Mouse (Mus musculus): ENCODE data around the gene Mansc4. TPM values are rescaled to one million over a fixed set of nuclear protein-coding genes. Genes with fewer than 3 reads are reported as not detected.

The Mansc4 gene
- not detected for polyA plus RNA-seq (2017; shearing (Covaris generic))

GRCm38 (mm10) chr6:147086594-147087225 is at the start of gene Mansc4:
Mansc4 (minus strand) TSS chr6:147087032.

DNA sequence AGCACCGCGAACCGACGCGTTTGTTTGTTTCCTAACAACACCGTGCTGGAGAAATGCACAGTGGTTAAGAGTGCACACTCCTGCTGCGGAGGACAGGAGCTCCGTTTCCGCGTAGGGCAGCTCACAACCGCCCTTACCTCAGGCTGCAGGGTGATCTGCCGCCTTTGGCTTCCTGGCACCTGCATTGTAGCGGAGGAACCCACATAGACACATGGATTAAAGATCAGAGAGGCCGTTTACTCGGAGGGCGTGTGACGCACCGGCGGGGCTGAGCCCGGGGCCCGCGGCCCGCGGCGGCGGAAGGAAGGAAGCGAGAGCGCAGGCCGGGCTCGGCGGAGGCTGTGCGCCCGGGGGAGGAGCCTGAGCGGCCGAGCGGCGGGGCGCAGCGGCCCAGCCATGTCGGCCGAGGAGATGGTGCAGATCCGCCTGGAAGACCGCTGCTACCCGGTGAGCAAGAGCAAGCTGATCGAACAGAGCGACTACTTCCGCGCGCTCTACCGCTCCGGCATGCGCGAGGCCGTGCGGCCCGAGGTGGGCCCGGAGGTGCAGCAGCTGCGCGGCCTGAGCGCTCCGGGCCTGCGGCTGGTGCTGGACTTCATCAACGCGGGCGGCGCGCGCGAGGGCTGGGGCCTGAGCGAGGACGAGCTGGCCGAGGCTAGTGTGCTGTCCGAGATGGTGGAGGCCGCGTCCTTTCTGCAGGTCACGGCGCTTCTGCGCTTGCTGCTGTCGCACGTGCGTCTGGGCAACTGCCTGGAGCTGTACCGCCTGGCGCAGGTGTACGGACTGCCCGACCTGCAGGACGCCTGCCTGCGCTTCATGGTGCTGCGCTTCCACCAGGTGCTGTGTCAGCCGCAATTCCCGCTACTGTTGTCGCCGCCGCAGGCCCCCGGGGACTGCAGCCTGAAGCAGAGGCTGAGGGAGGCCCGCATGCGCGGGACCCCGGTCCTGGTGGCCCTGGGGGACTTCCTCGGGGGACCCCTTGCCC is 4.6 kb upstream of the Mansc4 start, which contains the start of gene Klhl42:
Gene Klhl42 (plus strand): TSS at position 244 of the 985 bp plus-strand sequence.

GRCm38 (mm10) chr6:147042291-147043290 is 44.2 kb downstream of the Mansc4 start, which contains the start of gene Mrps35:
Mrps35 (plus strand) TSS chr6:147042764.

GRCm38 (mm10) chr6:147032303-147032925 is 54.4 kb downstream of the Mansc4 start, which contains the start of gene Rep15:
Rep15 (plus strand) TSS chr6:147032584.

Other genes with a start within 250 kb of the Mansc4 start
- 1 to 10 TPM in 1 of 2 experiments, not detected in 1; 1.2 TPM for gene Smco2, start 236.9 kb downstream of the Mansc4 start, polyA plus RNA-seq (2017; shearing (Covaris generic))
- 10 to 100 TPM in 1 of 2 experiments, 1 to 10 TPM in 1; 7.7 to 13.1 TPM for gene Ppfibp1, start 198.5 kb downstream of the Mansc4 start, polyA plus RNA-seq (2017; shearing (Covaris generic))
- gene 1700034J05Rik, start 132.6 kb downstream of the Mansc4 start, polyA plus RNA-seq (2017; shearing (Covaris generic)), result not detected
- 1 to 10 TPM in 1 of 2 experiments, under 1 TPM in 1; 0.17 to 1.5 TPM for gene Rep15, start 54.4 kb downstream of the Mansc4 start, polyA plus RNA-seq (2017; shearing (Covaris generic))
- gene Mrps35, start 44.3 kb downstream of the Mansc4 start, polyA plus RNA-seq (2017; shearing (Covaris generic)), result 10 to 100 TPM; 84.8 to 86.8 TPM
- 10 to 100 TPM; 11.3 to 21.7 TPM for gene Klhl42, start 4.3 kb upstream of the Mansc4 start, polyA plus RNA-seq (2017; shearing (Covaris generic))
- gene Pthlh, start 177.2 kb upstream of the Mansc4 start, polyA plus RNA-seq (2017; shearing (Covaris generic)), result under 1 TPM in 1 of 2 experiments, not detected in 1; 0.22 TPM